Mouse (Mus musculus) MEL (cell line): ENCODE measurements around the gene Gfy. TPM values are rescaled to one million over a fixed set of nuclear protein-coding genes. Genes with fewer than 3 reads are reported as not detected.

Experiments used
- DNase-seq: peaks from one replicate; pipeline ENCODE4 v3.0.0; 2011; ENCODE audit warnings: low read depth, low spot score
- H3K27ac ChIP-seq: 2 replicates; pipeline ENCODE4 v1.5.1; 2012; ENCODE audit warnings: low read depth, mild to moderate bottlenecking, control low read depth, low read length, moderate library complexity; ENCODE audit not compliant: control insufficient read depth
- H3K27me3 ChIP-seq, 2 experiments: fragments of 150-350 bp in 1 of 2; sonication (generic) in 1 of 2; 2 replicates each; pipeline ENCODE4 v1.6.1; 2012; ENCODE audit warnings: low read length in 2 of 2, mild to moderate bottlenecking in 2 of 2, improper control_type of control experiment in 1 of 2, moderate library complexity in 1 of 2; ENCODE audit not compliant: insufficient read depth in 2 of 2, control insufficient read depth in 1 of 2
- H3K36me3 ChIP-seq, 2 experiments: 2 replicates each; pipeline ENCODE4 v1.6.1; 2012 to 2014; ENCODE audit warnings: low read length in 2 of 2, improper control_type of control experiment in 1 of 2, inconsistent platforms in 1 of 2, mild to moderate bottlenecking in 1 of 2; ENCODE audit not compliant: insufficient read depth in 2 of 2, control insufficient read depth in 1 of 2
- H3K4me1 ChIP-seq, 2 experiments: fragments of 150-350 bp in 1 of 2; sonication (generic) in 1 of 2; 2 replicates each; pipeline ENCODE4 v1.6.1; 2012; ENCODE audit warnings: low read length in 2 of 2, improper control_type of control experiment in 1 of 2, mild to moderate bottlenecking in 1 of 2; ENCODE audit not compliant: insufficient read depth in 2 of 2, control insufficient read depth in 1 of 2
- H3K4me3 ChIP-seq, 2 experiments: fragments of 150-350 bp in 1 of 2; sonication (generic) in 1 of 2; 2 replicates each; pipeline ENCODE4 v1.5.1; 2012; ENCODE audit warnings: low read depth in 2 of 2, low read length in 2 of 2, mild to moderate bottlenecking in 2 of 2, moderate library complexity in 2 of 2, control low read depth in 1 of 2, improper control_type of control experiment in 1 of 2; ENCODE audit not compliant: control insufficient read depth in 1 of 2, insufficient read depth in 1 of 2
- H3K79me2 ChIP-seq: 2 replicates; pipeline ENCODE4 v1.6.1; 2012; ENCODE audit warnings: mild to moderate bottlenecking, low read length, moderate library complexity; ENCODE audit not compliant: control insufficient read depth, poor library complexity, insufficient read depth
- H3K9ac ChIP-seq: 2 replicates; pipeline ENCODE4 v1.6.1; 2012; ENCODE audit warnings: low read depth, mild to moderate bottlenecking, control low read depth, low read length, moderate library complexity; ENCODE audit not compliant: control insufficient read depth, poor library complexity, severe bottlenecking
- H3K9me3 ChIP-seq: fragments of 150-350 bp; sonication (generic); replicated peaks from 2 replicates; pipeline ENCODE4 v1.6.1; 2012; ENCODE audit warnings: mild to moderate bottlenecking, low read length, improper control_type of control experiment, moderate library complexity; ENCODE audit not compliant: insufficient read depth
- BHLHE40 ChIP-seq: IDR thresholded peaks from 2 replicates; pipeline ENCODE4 v1.6.1; 2012; ENCODE audit warnings: low read depth, mild to moderate bottlenecking, inconsistent platforms, low read length, improper control_type of control experiment, borderline replicate concordance
- CHD1 ChIP-seq: IDR thresholded peaks from 2 replicates; pipeline ENCODE4 v1.6.1; 2012; ENCODE audit warnings: low read depth, mild to moderate bottlenecking, inconsistent platforms, low read length, improper control_type of control experiment
- CHD2 ChIP-seq: IDR thresholded peaks from 2 replicates; pipeline ENCODE4 v1.6.1; 2011; ENCODE audit warnings: low read length, improper control_type of control experiment
- CTCF ChIP-seq, 3 experiments: IDR thresholded peaks in 2 of 3; conservative IDR thresholded peaks in 1 of 3; 2 replicates each; pipeline ENCODE4 v1.5.1; 2011 to 2012; ENCODE audit warnings: low read length in 3 of 3, low read depth in 2 of 3, mild to moderate bottlenecking in 2 of 3, improper control_type of control experiment in 1 of 3, inconsistent platforms in 1 of 3, mixed read lengths in 1 of 3, moderate library complexity in 1 of 3; ENCODE audit not compliant: control insufficient read depth in 1 of 3, insufficient read depth in 1 of 3, poor library complexity in 1 of 3, severe bottlenecking in 1 of 3
- E2F4 ChIP-seq: IDR thresholded peaks from 2 replicates; pipeline ENCODE4 v1.6.1; 2011; ENCODE audit warnings: low read depth, low read length, improper control_type of control experiment, borderline replicate concordance
- ELF1 ChIP-seq: IDR thresholded peaks from 2 replicates; pipeline ENCODE4 v1.6.1; 2014; ENCODE audit warnings: low read depth, mild to moderate bottlenecking, inconsistent platforms, low read length, improper control_type of control experiment, moderate library complexity
- ETS1 ChIP-seq: IDR thresholded peaks from 2 replicates; pipeline ENCODE4 v1.6.1; 2012; ENCODE audit warnings: low read depth, mild to moderate bottlenecking, inconsistent platforms, low read length, improper control_type of control experiment, moderate library complexity
- GATA1 ChIP-seq: IDR thresholded peaks from 2 replicates; pipeline ENCODE4 v1.6.1; 2011; ENCODE audit warnings: low read depth, low read length, improper control_type of control experiment
- MAX ChIP-seq: IDR thresholded peaks from 2 replicates; pipeline ENCODE4 v1.6.1; 2011; ENCODE audit warnings: low read length, improper control_type of control experiment
- MEF2A ChIP-seq: IDR thresholded peaks from 2 replicates; pipeline ENCODE4 v1.6.1; 2014; ENCODE audit warnings: low read depth, mild to moderate bottlenecking, inconsistent platforms, low read length, improper control_type of control experiment; ENCODE audit not compliant: poor library complexity, insufficient replicate concordance, severe bottlenecking; ENCODE audit errors: extremely low read depth
- MXI1 ChIP-seq: IDR thresholded peaks from 2 replicates; pipeline ENCODE4 v1.6.1; 2011; ENCODE audit warnings: mild to moderate bottlenecking, low read depth, low read length, improper control_type of control experiment
- NELFE ChIP-seq: IDR thresholded peaks from 2 replicates; pipeline ENCODE4 v1.6.1; 2011; ENCODE audit warnings: low read depth, low read length, improper control_type of control experiment
- NRF1 ChIP-seq: IDR thresholded peaks from 2 replicates; pipeline ENCODE4 v1.6.1; 2014; ENCODE audit warnings: low read depth, mild to moderate bottlenecking, inconsistent platforms, low read length, improper control_type of control experiment, moderate library complexity; ENCODE audit not compliant: poor library complexity, insufficient read depth, severe bottlenecking
- POLR2A ChIP-seq, 2 experiments: IDR thresholded peaks; 2 replicates each; pipeline ENCODE4 v1.6.1; 2011 to 2012; ENCODE audit warnings: low read length in 2 of 2, mild to moderate bottlenecking in 2 of 2, control low read depth in 1 of 2, improper control_type of control experiment in 1 of 2, low read depth in 1 of 2, moderate library complexity in 1 of 2; ENCODE audit not compliant: control insufficient read depth in 1 of 2, insufficient read depth in 1 of 2, poor library complexity in 1 of 2
- POLR2AphosphoS5 ChIP-seq: IDR thresholded peaks from 2 replicates; pipeline ENCODE4 v1.6.1; 2012; ENCODE audit warnings: low read depth, borderline replicate concordance, mild to moderate bottlenecking, inconsistent platforms, low read length, moderate library complexity, mixed read lengths
- RAD21 ChIP-seq: IDR thresholded peaks from 2 replicates; pipeline ENCODE4 v1.6.1; 2011; ENCODE audit warnings: mild to moderate bottlenecking, low read depth, low read length, improper control_type of control experiment
- RCOR1 ChIP-seq: IDR thresholded peaks from 2 replicates; pipeline ENCODE4 v1.6.1; 2012; ENCODE audit warnings: low read depth, mild to moderate bottlenecking, inconsistent platforms, low read length, improper control_type of control experiment
- SMC3 ChIP-seq: IDR thresholded peaks from 2 replicates; pipeline ENCODE4 v1.6.1; 2011; ENCODE audit warnings: low read depth, low read length, improper control_type of control experiment
- TAL1 ChIP-seq: IDR thresholded peaks from 2 replicates; pipeline ENCODE4 v1.6.1; 2012; ENCODE audit warnings: mild to moderate bottlenecking, inconsistent platforms, low read length, moderate library complexity, mixed read lengths
- USF2 ChIP-seq, 2 experiments: IDR thresholded peaks; 2 replicates each; pipeline ENCODE4 v1.6.1; 2011 to 2012; ENCODE audit warnings: improper control_type of control experiment in 2 of 2, low read length in 2 of 2, borderline replicate concordance in 1 of 2, inconsistent platforms in 1 of 2, low read depth in 1 of 2, mild to moderate bottlenecking in 1 of 2; ENCODE audit not compliant: insufficient read depth in 1 of 2
- ZC3H11A ChIP-seq: IDR thresholded peaks from 2 replicates; pipeline ENCODE4 v1.6.1; 2012; ENCODE audit warnings: low read depth, mild to moderate bottlenecking, inconsistent platforms, low read length, improper control_type of control experiment
- ZKSCAN1 ChIP-seq: IDR thresholded peaks from 2 replicates; pipeline ENCODE4 v1.6.1; 2012; ENCODE audit warnings: low read depth, mild to moderate bottlenecking, inconsistent platforms, low read length, improper control_type of control experiment, moderate library complexity
- ZMIZ1 ChIP-seq: IDR thresholded peaks from 2 replicates; pipeline ENCODE4 v1.6.1; 2012; ENCODE audit warnings: low read depth, mild to moderate bottlenecking, inconsistent platforms, low read length, improper control_type of control experiment, moderate library complexity
- ZNF384 ChIP-seq: IDR thresholded peaks from 2 replicates; pipeline ENCODE4 v1.6.1; 2012; ENCODE audit warnings: low read depth, mild to moderate bottlenecking, inconsistent platforms, low read length, improper control_type of control experiment
- polyA plus RNA-seq, 2 experiments: library from polyadenylated mRNA; stranded (reverse) in 1 of 2; unstranded in 1 of 2; fragments of >175 nt in 1 of 2; fragments of >200 nt in 1 of 2; gene quantifications; 2 replicates each; pipeline versions ENCODE4 v1.2.1 to v1.2.4; 2012; ENCODE audit warnings: low replicate concordance in 2 of 2, low read depth in 1 of 2; ENCODE audit not compliant: insufficient read length in 2 of 2, insufficient read depth in 1 of 2, missing spikeins in 1 of 2
- total RNA-seq: library from RNA; depleted of rRNA; stranded (reverse); fragments of 300-350 nt; gene quantifications from 2 replicates; pipeline ENCODE4 v1.2.3, GENCODE M21; 2012

Gene Gfy
- total and polyA plus RNA-seq, 3 experiments, result not detected

- TF ChIP-seq NRF1 (no peak; the same call in 1 of the 2 replicates), MXI1 (0 out of 2 replicates have a peak, but pooled peaks have one; percentile 37), CTCF (IDR thresholded peaks at IDR 0.05 in 2 of 3, conservative IDR thresholded peaks at IDR 0.05 in 1 of 3; ENCODE audit: control insufficient read depth in 1 of 3, insufficient read depth in 1 of 3, low read depth in 2 of 3, low read length in 3 of 3, poor library complexity in 1 of 3, severe bottlenecking in 1 of 3) (no peak), BHLHE40 (0 out of 2 replicates have a peak, but pooled peaks have one; percentile 28), NELFE (no peak), MEF2A (no peak), ELF1 (no peak), TAL1 (peak; percentile 48; the same call in 1 of the 2 replicates), MAX (peak; percentile 69; the same call in 1 of the 2 replicates), ZNF384 (no peak), E2F4 (no peak), RCOR1 (peak; percentile 35; the same call in 1 of the 2 replicates), ZMIZ1 (no peak)
- TF ChIP-seq, all 39 proteins: peak for 11
These were observed 10.8 kb upstream of the Gfy start (continued) for GRCm38 (mm10) chr7:45190186-45190585.

GRCm38 (mm10) chr7:45189600-45189999, 10.2 kb upstream of the Gfy start:
- Histone ChIP-seq H3K27me3 (no peaks in the 10 kb centered on the region), H3K36me3 (peaks cover 0 to 13% of the 10 kb centered on the region in 2 experiments; a peak in 2 of 4 replicates), H3K79me2 (no peaks in the 10 kb centered on the region), H3K4me1 (peaks cover 26 to 41% of the 10 kb centered on the region in 2 experiments), H3K9ac (no peak overlapping the region), H3K9me3 (no peaks in the 10 kb centered on the region), H3K27ac (peak overlapping the region; percentile 5; the same call in 1 of the 2 replicates), H3K4me3 (no peak overlapping the region)
- TF ChIP-seq ETS1 (no peak), MXI1 (no peak), E2F4 (no peak)
- no peak for DNase-seq

- no peak for DNase-seq
- peaks cover 0 to 11% of the 10 kb centered on the region in 2 experiments; a peak in 2 of 4 replicates for H3K36me3 ChIP-seq
- H3K9ac ChIP-seq, result no peak overlapping the region
- no peaks in the 10 kb centered on the region for H3K79me2 ChIP-seq
- H3K9me3 ChIP-seq, result no peaks in the 10 kb centered on the region
- no peak overlapping the region for H3K27ac ChIP-seq
- no peak for TF ChIP-seq ELF1
- TF ChIP-seq POLR2AphosphoS5, result no peak
- TF ChIP-seq SMC3, result no peak
- no peak for TF ChIP-seq ETS1
- no peak for TF ChIP-seq MXI1
- no peak for TF ChIP-seq ZC3H11A
- no peak for TF ChIP-seq NRF1
- no peak for TF ChIP-seq CHD1
- no peak for TF ChIP-seq RCOR1
- no peak for TF ChIP-seq TAL1
- TF ChIP-seq CHD2, result no peak
- no peak for TF ChIP-seq USF2 (IDR thresholded peaks at IDR 0.05; ENCODE audit: borderline replicate concordance in 1 of 2, insufficient read depth in 1 of 2, low read depth in 1 of 2, low read length in 2 of 2)
- no peak for TF ChIP-seq RAD21
- TF ChIP-seq GATA1, result no peak
- TF ChIP-seq ZKSCAN1, result no peak
- TF ChIP-seq POLR2A (IDR thresholded peaks at IDR 0.05; ENCODE audit: control insufficient read depth in 1 of 2, insufficient read depth in 1 of 2, low read depth in 1 of 2, low read length in 2 of 2, poor library complexity in 1 of 2), result no peak
- H3K4me3 ChIP-seq, result no peak overlapping the region
- H3K27me3 ChIP-seq, result no peaks in the 10 kb centered on the region
- H3K4me1 ChIP-seq, result peaks cover 9 to 19% of the 10 kb centered on the region in 2 experiments
These were observed 6.6 kb upstream of the Gfy start for GRCm38 (mm10) chr7:45185921-45186320.
